Comparison of ENCODE assay signal across 12 mouse cellular contexts in genomic region chr2:117693537-117693936, GRCm38 (mm10).
DNase-seq lines count a peak whose midpoint lies in the region; ATAC-seq and TF ChIP-seq lines count a peak whose summit lies in the region.
"Had no signal": no experiment of that assay in that cellular context is flagged by ENCODE, and none has a peak within 500 bp of the region (broad histone marks: within the 10 kb centered on the region; RNA-seq: fewer than 3 reads in every experiment).

No protein-coding gene starts in this region.

- no peaks in the 10 kb centered on the region for H3K27me3 ChIP-seq in C2C12 (ENCODE audit: control insufficient read depth, insufficient read depth, insufficient read length)
- H3K27me3 ChIP-seq in hindbrain, postnatal 0 days (ENCODE audit: insufficient read depth, low read length): no peaks in the 10 kb centered on the region
- H3K27me3 ChIP-seq: forebrain, embryonic 12.5 days; hindbrain, embryonic 12.5 days had no signal

- H3K9ac ChIP-seq in hindbrain, postnatal 0 days (replicated peaks; ENCODE audit: low read length): no peak overlapping the region
- H3K9ac ChIP-seq: forebrain, embryonic 12.5 days; hindbrain, embryonic 12.5 days had no signal

- no peak for ATAC-seq in megakaryocyte, adult 5-6 weeks (ENCODE audit: poor library complexity, severe bottlenecking)
- ATAC-seq in hindbrain, postnatal 0 days: no peak

- no peak overlapping the region for H3K4me2 ChIP-seq in hindbrain, postnatal 0 days (ENCODE audit: low read depth, low read length)
- H3K4me2 ChIP-seq: forebrain, embryonic 12.5 days; hindbrain, embryonic 12.5 days had no signal

- H3K27ac ChIP-seq in hindbrain, postnatal 0 days: no peak overlapping the region
- H3K27ac ChIP-seq: forebrain, embryonic 12.5 days; hindbrain, embryonic 12.5 days had no signal

- intact Hi-C loops in heart, postnatal 14 days (cut with DNase I): no loop called here

- H3K79me2 ChIP-seq in C2C12 (ENCODE audit: control insufficient read depth, insufficient read depth): no peaks in the 10 kb centered on the region

- H3K4me3 ChIP-seq in C2C12 (ENCODE audit: insufficient read depth, poor library complexity, severe bottlenecking): no peak overlapping the region
- H3K4me3 ChIP-seq in hindbrain, postnatal 0 days (ENCODE audit: low read length): no peak overlapping the region
- H3K4me3 ChIP-seq: forebrain, embryonic 12.5 days; hindbrain, embryonic 12.5 days had no signal

- no peaks in the 10 kb centered on the region for H3K4me1 ChIP-seq in hindbrain, postnatal 0 days (ENCODE audit: insufficient read depth, low read length)
- H3K4me1 ChIP-seq: forebrain, embryonic 12.5 days; hindbrain, embryonic 12.5 days had no signal

- no peak overlapping the region for H3ac ChIP-seq in C2C12 (ENCODE audit: control insufficient read depth, insufficient read length, low read depth)

- no peaks in the 10 kb centered on the region for H3K9me3 ChIP-seq in hindbrain, postnatal 0 days (ENCODE audit: low read length)
- H3K9me3 ChIP-seq: forebrain, embryonic 12.5 days; hindbrain, embryonic 12.5 days had no signal

- no peaks in the 10 kb centered on the region for H3K79me3 ChIP-seq in C2C12 (ENCODE audit: low read depth)

- TF ChIP-seq CTCF in C2C12 (IDR thresholded peaks at IDR 0.05; ENCODE audit: control insufficient read depth, insufficient read depth, insufficient read length): no peak
- TF ChIP-seq CTCF in hindbrain, postnatal 0 days (IDR thresholded peaks at IDR 0.05; ENCODE audit: low read depth): no peak

- peak; percentile 96 for DNase-seq in heart, adult 11 months
- no peak for DNase-seq in heart, postnatal 4 days
- peak; percentile 15 to 44 for DNase-seq in heart, postnatal 14 days
- peak; percentile 78 for DNase-seq in lung, postnatal 25 days (ENCODE audit: low spot score)
- no peak for DNase-seq in hindbrain, postnatal 0 days (ENCODE audit: low spot score)
- DNase-seq: kidney, adult 11 months; kidney, postnatal 36 days; liver had no signal

- WGBS in hindbrain, postnatal 0 days: 73% methylated on average over 4 of the region's 4 CpGs

- H3K36me3 ChIP-seq in C2C12 (ENCODE audit: control insufficient read depth, insufficient read depth): no peaks in the 10 kb centered on the region
- H3K36me3 ChIP-seq in hindbrain, postnatal 0 days (ENCODE audit: insufficient read depth, low read length): no peaks in the 10 kb centered on the region
- H3K36me3 ChIP-seq: forebrain, embryonic 12.5 days; hindbrain, embryonic 12.5 days had no signal

TF ChIP-seq in C2C12, 6 proteins besides CTCF, POLR2A, EP300 and RAD21:
- TF ChIP-seq CEBPB (IDR thresholded peaks at IDR 0.05; ENCODE audit: low read depth): peak; percentile 45
- TF ChIP-seq MYOG (IDR thresholded peaks at IDR 0.05; ENCODE audit: control insufficient read depth, extremely low read depth, insufficient read length): no peak

Comparison
In these comparisons a context has a peak if more than half of its experiments do, and no peak if none do; other contexts are left out.
1. DNase-seq: peak in heart, adult 11 months (single experiment), heart, postnatal 14 days (2 of 2) and lung, postnatal 25 days (single experiment); none in heart, postnatal 4 days (single experiment) and hindbrain, postnatal 0 days (single experiment).